Mouse (Mus musculus) intestine, embryonic 14.5 days (tissue): Measurements from ENCODE around the gene Sos2. TPM values are rescaled to one million over a fixed set of nuclear protein-coding genes. Genes with fewer than 3 reads are reported as not detected.

Source experiments
- ATAC-seq: fragments of 200-750 bp; cut with Nextera tagmentation; replicated peaks from 2 replicates; pipeline ENCODE4 v1.8.0; 2017; ENCODE audit warnings: low read depth, moderate number of reproducible peaks, moderate TSS enrichment, moderate library complexity; ENCODE audit not compliant: low FRiP score, low TSS enrichment
- DNase-seq: peaks from one replicate; pipeline ENCODE4 v3.0.0-alpha.2; 2018; ENCODE audit warnings: low spot score
- H3K27ac ChIP-seq: fragments of 300-500 bp; sonication (generic); 2 replicates; pipeline ENCODE4 v1.5.1; 2014; ENCODE audit warnings: low read depth, mild to moderate bottlenecking, control low read depth
- H3K27me3 ChIP-seq: fragments of 300-500 bp; sonication (generic); replicated peaks from 2 replicates; pipeline ENCODE4 v1.6.1; 2014; ENCODE audit warnings: low read length, control low read depth; ENCODE audit not compliant: control insufficient read depth, insufficient read depth
- H3K36me3 ChIP-seq: fragments of 300-500 bp; sonication (generic); 2 replicates; pipeline ENCODE4 v1.6.1; 2014; ENCODE audit warnings: low read length, control low read depth; ENCODE audit not compliant: control insufficient read depth, insufficient read depth
- H3K4me1 ChIP-seq: fragments of 300-500 bp; sonication (generic); replicated peaks from 2 replicates; pipeline ENCODE4 v1.6.1; 2014; ENCODE audit warnings: low read length, control low read depth, mixed read lengths; ENCODE audit not compliant: control insufficient read depth, insufficient read depth
- H3K4me2 ChIP-seq: fragments of 300-500 bp; sonication (generic); 2 replicates; pipeline ENCODE4 v1.6.1; 2014; ENCODE audit warnings: low read length
- H3K4me3 ChIP-seq: fragments of 300-500 bp; sonication (generic); 2 replicates; pipeline ENCODE4 v1.5.1; 2014; ENCODE audit warnings: low read depth, low read length, control low read depth, mixed read lengths
- H3K9ac ChIP-seq: fragments of 300-500 bp; sonication (generic); 2 replicates; pipeline ENCODE4 v1.6.1; 2014; ENCODE audit warnings: mild to moderate bottlenecking, low read length
- H3K9me3 ChIP-seq: fragments of 300-500 bp; sonication (generic); 2 replicates; pipeline ENCODE4 v1.6.1; 2016; ENCODE audit warnings: low read length, control low read depth; ENCODE audit not compliant: control insufficient read depth
- WGBS: fragments of 180-500 bp; shearing (Covaris S2); extraction: QIAGEN DNeasy Blood & Tissue Kit; methylation state at CpG from one replicate; pipeline ENCODE4 v1.1.7; 2014; 5-methylcytosine and 5-hydroxymethylcytosine counted together
- microRNA-seq: library from miRNA; unstranded; fragments of <30 nt; microRNA quantifications from one replicate; pipeline ENCODE4, GENCODE M21; 2016
- polyA plus RNA-seq: library from polyadenylated mRNA; unstranded; fragments of >200 nt; fragmentation: Nextera tagmentation; extraction: Ambion mirVana; gene quantifications from 2 replicates; pipeline ENCODE4 v1.2.1, GENCODE M21; 2014

Gene Sos2
- polyA plus RNA-seq, 1 experiment from 2014 or later, result 10.6 TPM

DNA sequence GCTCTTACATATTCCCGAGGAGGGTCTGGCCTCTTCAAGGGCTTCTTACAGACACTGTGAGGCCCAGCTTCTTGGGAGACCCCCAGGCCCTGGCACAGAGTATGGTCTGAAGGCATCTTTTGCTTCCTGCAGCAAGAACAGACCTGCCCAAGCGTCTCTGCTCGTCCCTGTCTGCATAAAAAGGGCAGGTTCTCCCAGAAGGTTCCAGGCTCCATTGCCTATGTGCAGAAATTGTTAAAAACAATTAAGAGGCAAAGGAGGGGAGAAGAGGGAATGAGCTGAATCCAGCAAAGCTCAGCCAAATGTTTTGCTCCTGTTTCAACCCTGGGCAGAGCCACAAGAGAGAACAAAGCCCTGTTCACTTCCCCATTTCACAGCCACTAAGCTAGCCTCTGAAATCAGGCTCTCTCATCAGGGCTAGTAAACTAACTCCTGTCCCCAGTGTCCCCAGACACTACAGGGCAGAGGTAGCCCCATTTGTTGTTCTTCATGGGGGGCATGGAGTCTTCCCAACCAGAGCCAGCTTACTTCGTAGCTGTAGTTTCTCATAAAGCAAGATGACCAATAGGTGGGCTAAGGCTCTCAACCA, 143.2 kb downstream of the Sos2 start:
- Histone ChIP-seq H3K4me2 (peak overlapping the region; percentile 52), H3K27me3 (no peaks in the 10 kb centered on the region), H3K9ac (no peak overlapping the region), H3K4me3 (no peak overlapping the region), H3K36me3 (no peaks in the 10 kb centered on the region), H3K27ac (peak overlapping the region; percentile 66), H3K9me3 (no peaks in the 10 kb centered on the region), H3K4me1 (peaks cover 24% of the 10 kb centered on the region)
- no peak for ATAC-seq
- 46% methylated on average over 4 of the region's 4 CpGs for WGBS
- DNase-seq, result no peak

GRCm38 (mm10) chr12:69537675-69538361, 143.8 kb downstream of the Sos2 start:
- H3K27me3 ChIP-seq, result no peaks in the 10 kb centered on the region
- no peaks in the 10 kb centered on the region for H3K9me3 ChIP-seq
- no peaks in the 10 kb centered on the region for H3K36me3 ChIP-seq
- ATAC-seq, result peak; percentile 47
- DNase-seq, result peak; percentile 76
- peak overlapping the region; percentile 17; the same call in 1 of the 2 replicates for H3K9ac ChIP-seq
- no peak overlapping the region for H3K4me3 ChIP-seq
- H3K4me1 ChIP-seq, result peaks cover 24% of the 10 kb centered on the region
- peak overlapping the region; percentile 52 for H3K4me2 ChIP-seq
- peak overlapping the region; percentile 66 for H3K27ac ChIP-seq
- 14% methylated on average over 19 of the region's 19 CpGs for WGBS

- Histone ChIP-seq H3K4me2 (peak overlapping the region; percentile 52), H3K9ac (peak overlapping the region; percentile 17; the same call in 1 of the 2 replicates), H3K27me3 (no peaks in the 10 kb centered on the region), H3K4me3 (no peak overlapping the region), H3K9me3 (no peaks in the 10 kb centered on the region), H3K27ac (peak overlapping the region; percentile 66), H3K36me3 (no peaks in the 10 kb centered on the region), H3K4me1 (peaks cover 24% of the 10 kb centered on the region)
- ATAC-seq, result peak; percentile 81
- DNase-seq, result no peak
- WGBS, result 28% methylated on average over 10 of the region's 10 CpGs
Observed at GRCm38 (mm10) chr12:69537243-69537674, 144.4 kb downstream of the Sos2 start.

DNA sequence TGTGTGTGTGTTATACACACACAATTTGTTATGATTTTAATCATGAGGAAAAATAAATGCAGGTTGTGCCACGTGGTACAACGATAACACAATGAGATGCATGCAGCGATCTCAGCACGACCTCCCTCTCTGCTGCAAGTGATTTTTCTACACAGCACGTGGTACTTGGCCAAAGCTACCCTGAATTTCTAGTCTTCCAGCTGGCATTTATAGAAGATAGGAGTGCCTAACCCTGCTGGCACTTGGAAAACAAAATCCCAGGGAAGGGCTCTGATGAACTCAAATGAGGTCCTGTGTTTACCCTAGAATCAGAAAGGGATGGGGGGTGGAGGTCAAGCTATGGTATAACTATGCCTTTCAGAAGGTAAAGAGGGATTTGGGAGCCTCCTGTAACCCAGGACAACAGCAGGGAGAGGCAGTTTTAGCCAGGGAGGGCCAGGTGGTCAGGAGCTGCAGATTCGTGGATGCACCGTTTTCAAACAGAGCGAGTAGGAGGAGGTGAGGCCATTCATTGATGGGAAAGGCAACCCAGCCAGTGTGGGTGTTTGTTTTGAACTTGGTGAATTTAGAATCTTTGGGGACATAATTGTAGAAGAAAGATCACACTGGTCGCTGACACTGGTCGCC, 144.9 kb downstream of the Sos2 start:
- Histone ChIP-seq H3K4me2 (peak overlapping the region; percentile 52), H3K4me1 (peaks cover 24% of the 10 kb centered on the region), H3K9me3 (no peaks in the 10 kb centered on the region), H3K27ac (peak overlapping the region; percentile 66), H3K4me3 (no peak overlapping the region), H3K9ac (no peak overlapping the region), H3K27me3 (no peaks in the 10 kb centered on the region), H3K36me3 (no peaks in the 10 kb centered on the region)
- DNase-seq, result no peak
- no peak for ATAC-seq
- 66% methylated on average over 10 of the region's 10 CpGs for WGBS

Small RNAs within 50 kb of the gene (microRNA-seq; reads per million reads assigned to microRNA genes)
- not detected for gene Gm23018

Other genes starting within 250 kb of the Sos2 start
- gene Vcpkmt, start 98.8 kb downstream of the Sos2 start, polyA plus RNA-seq, result 25.1 and 25.3 TPM in 2 replicates
- gene L2hgdh, start 43.0 kb upstream of the Sos2 start, polyA plus RNA-seq, result 18.4 and 19.3 TPM in 2 replicates
- 31.7 and 33.3 TPM in 2 replicates for gene Atp5s, start 43.1 kb upstream of the Sos2 start, polyA plus RNA-seq
- gene Cdkl1, start 109.4 kb upstream of the Sos2 start, polyA plus RNA-seq, result 0.92 and 1.5 TPM in 2 replicates
- gene Atl1, start 210.8 kb upstream of the Sos2 start, polyA plus RNA-seq, result 6.9 and 8.6 TPM in 2 replicates
- 32.0 and 34.8 TPM in 2 replicates for gene Map4k5, start 211.3 kb upstream of the Sos2 start, polyA plus RNA-seq